Mouse (Mus musculus) cerebellum, adult 2 months (tissue): Measurements from ENCODE around the gene Gucy1b2. TPM values are rescaled to one million over a fixed set of nuclear protein-coding genes. Genes with fewer than 3 reads are reported as not detected.

Experiments
- DNase-seq, 2 experiments: peaks; one replicate each; pipeline ENCODE4 v3.0.0; 2021
- H3K27ac ChIP-seq: fragments of 200-500 bp; 2 replicates; pipeline ENCODE4 v1.5.1; 2012; ENCODE audit warnings: low read length, control low read depth, inconsistent platforms; ENCODE audit not compliant: insufficient read depth
- H3K27me3 ChIP-seq: fragments of 200-500 bp; 2 replicates; pipeline ENCODE4 v1.6.1; 2012; ENCODE audit warnings: inconsistent platforms, mild to moderate bottlenecking, low read length, moderate library complexity; ENCODE audit not compliant: control insufficient read depth, insufficient read depth
- H3K4me1 ChIP-seq: fragments of 200-500 bp; 2 replicates; pipeline ENCODE4 v1.6.1; 2011; ENCODE audit warnings: low read length; ENCODE audit not compliant: control insufficient read depth, insufficient read depth
- H3K4me3 ChIP-seq: fragments of 200-500 bp; replicated peaks from 2 replicates; pipeline ENCODE3; 2011; ENCODE audit warnings: mild to moderate bottlenecking, low read depth, low read length, control low read depth; ENCODE audit not compliant: insufficient read depth
- CTCF ChIP-seq: fragments of 200-500 bp; IDR thresholded peaks from 2 replicates; pipeline ENCODE4 v1.5.1; 2011; ENCODE audit warnings: low read depth, mild to moderate bottlenecking, control low read depth, low read length, moderate library complexity, borderline replicate concordance; ENCODE audit not compliant: insufficient read depth
- POLR2A ChIP-seq: fragments of 200-500 bp; IDR thresholded peaks from 2 replicates; pipeline ENCODE4 v1.6.1; 2011; ENCODE audit warnings: low read length, control low read depth, borderline replicate concordance; ENCODE audit not compliant: insufficient read depth
- WGBS: fragments of 180-500 bp; shearing (Covaris S2); methylation state at CpG from one replicate; pipeline ENCODE4 v1.1.7; 2018; 5-methylcytosine and 5-hydroxymethylcytosine counted together
- polyA plus RNA-seq: library from polyadenylated mRNA; depleted of rRNA; stranded (reverse); fragments of >200 nt; gene quantifications from 2 replicates; pipeline ENCODE4 v1.2.3, GENCODE M21; 2012

Gene Gucy1b2
- polyA plus RNA-seq, 1 experiment: 0.11 TPM

- WGBS: 44% methylated on average over 9 of the region's 9 CpGs
- H3K4me1 ChIP-seq: no peaks in the 10 kb centered on the region
- no peak for TF ChIP-seq CTCF
- no peak for TF ChIP-seq POLR2A
- H3K27me3 ChIP-seq: no peaks in the 10 kb centered on the region
- no peak for DNase-seq
- H3K27ac ChIP-seq: no peak overlapping the region
- H3K4me3 ChIP-seq: no peak overlapping the region
These were observed 1.1 kb downstream of the Gucy1b2 start for GRCm38 (mm10) chr14:62454760-62455569.

DNA sequence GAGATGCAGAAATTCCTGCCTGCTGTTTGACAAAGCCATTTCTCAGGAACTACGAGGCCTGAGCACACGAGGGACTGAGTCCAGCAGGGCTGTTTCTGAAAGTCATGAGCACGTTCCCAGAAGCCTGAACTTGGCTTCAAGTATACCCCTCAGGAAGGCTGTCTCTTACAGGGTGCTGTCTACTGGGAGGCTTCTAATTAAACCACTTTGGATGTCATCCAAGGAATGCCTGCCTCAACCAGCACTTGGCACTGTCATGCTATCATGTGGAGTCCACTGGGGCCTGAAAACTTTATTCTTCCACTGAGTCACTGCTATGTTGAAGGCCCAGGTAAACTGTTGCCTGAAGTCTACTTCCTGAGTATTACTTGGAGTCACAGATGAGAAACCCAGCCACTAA is 2.0 kb downstream of the Gucy1b2 start:
- Histone ChIP-seq H3K27ac (no peak overlapping the region), H3K4me3 (no peak overlapping the region), H3K27me3 (no peaks in the 10 kb centered on the region), H3K4me1 (no peaks in the 10 kb centered on the region)
- TF ChIP-seq CTCF: no peak
- no peak for TF ChIP-seq POLR2A
- 45% methylated on average over 3 of the region's 3 CpGs for WGBS
- DNase-seq: no peak

DNA sequence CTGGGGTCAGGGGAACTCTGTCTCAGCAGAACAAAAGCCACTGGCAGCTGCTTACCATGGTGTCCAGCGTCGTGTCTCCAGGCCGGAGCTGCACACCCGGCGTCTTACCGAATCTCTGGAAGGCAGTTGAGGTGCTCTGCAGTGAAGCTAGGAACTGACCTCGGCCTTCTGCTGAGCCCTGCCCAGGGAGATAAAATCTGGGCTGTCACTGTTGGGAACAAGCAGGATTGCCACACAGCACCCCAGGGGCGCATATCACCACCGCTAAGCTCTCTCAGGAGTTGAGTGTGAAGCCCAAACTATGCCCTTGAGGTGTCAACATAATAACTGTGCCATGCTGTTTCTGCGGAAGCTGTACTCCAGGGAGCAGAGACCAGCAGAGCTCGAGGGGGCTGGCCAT is 2.8 kb downstream of the Gucy1b2 start:
- WGBS: 83% methylated on average over 11 of the region's 11 CpGs

DNA sequence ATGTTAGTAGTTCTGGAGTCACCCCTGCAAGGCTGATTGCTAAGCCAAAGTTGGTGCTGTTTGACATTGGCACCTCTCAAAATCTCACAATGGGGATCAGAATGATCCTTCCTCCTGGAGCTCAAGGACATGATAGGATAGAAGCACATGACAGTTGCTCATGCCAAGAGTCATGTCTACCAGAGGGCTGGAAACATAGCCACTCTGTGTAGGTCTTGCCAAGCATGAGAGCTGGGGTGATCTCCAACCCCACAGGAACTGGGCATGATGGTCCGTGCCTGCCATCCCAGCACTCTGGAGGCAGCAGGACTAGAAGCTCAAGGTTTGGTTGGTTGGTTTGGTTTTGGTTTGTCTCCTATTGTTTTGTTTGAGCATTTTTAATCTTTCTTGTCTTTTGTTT is 5.4 kb downstream of the Gucy1b2 start:
- TF ChIP-seq CTCF (no peak), POLR2A (no peak)

More for the DNA sequence above, 2.8 kb downstream of the Gucy1b2 start:
- TF ChIP-seq CTCF: no peak
- no peak for TF ChIP-seq POLR2A
- no peaks in the 10 kb centered on the region for H3K27me3 ChIP-seq
- no peak for DNase-seq
- H3K4me1 ChIP-seq: no peaks in the 10 kb centered on the region
- H3K27ac ChIP-seq: no peak overlapping the region
- no peak overlapping the region for H3K4me3 ChIP-seq

GRCm38 (mm10) chr14:62447214-62447548 is 8.9 kb downstream of the Gucy1b2 start:
- TF ChIP-seq CTCF (no peak), POLR2A (no peak)
- no peaks in the 10 kb centered on the region for H3K27me3 ChIP-seq
- no peak for DNase-seq
- no peak overlapping the region for H3K4me3 ChIP-seq
- H3K27ac ChIP-seq: no peak overlapping the region
- 32% methylated on average over 3 of the region's 3 CpGs for WGBS
- H3K4me1 ChIP-seq: no peaks in the 10 kb centered on the region

More for the DNA sequence above, 5.4 kb downstream of the Gucy1b2 start:
- Histone ChIP-seq H3K4me3 (no peak overlapping the region), H3K4me1 (no peaks in the 10 kb centered on the region), H3K27me3 (no peaks in the 10 kb centered on the region), H3K27ac (no peak overlapping the region)
- DNase-seq: no peak
- 25% methylated on average over 1 of the region's 1 CpGs for WGBS

DNA sequence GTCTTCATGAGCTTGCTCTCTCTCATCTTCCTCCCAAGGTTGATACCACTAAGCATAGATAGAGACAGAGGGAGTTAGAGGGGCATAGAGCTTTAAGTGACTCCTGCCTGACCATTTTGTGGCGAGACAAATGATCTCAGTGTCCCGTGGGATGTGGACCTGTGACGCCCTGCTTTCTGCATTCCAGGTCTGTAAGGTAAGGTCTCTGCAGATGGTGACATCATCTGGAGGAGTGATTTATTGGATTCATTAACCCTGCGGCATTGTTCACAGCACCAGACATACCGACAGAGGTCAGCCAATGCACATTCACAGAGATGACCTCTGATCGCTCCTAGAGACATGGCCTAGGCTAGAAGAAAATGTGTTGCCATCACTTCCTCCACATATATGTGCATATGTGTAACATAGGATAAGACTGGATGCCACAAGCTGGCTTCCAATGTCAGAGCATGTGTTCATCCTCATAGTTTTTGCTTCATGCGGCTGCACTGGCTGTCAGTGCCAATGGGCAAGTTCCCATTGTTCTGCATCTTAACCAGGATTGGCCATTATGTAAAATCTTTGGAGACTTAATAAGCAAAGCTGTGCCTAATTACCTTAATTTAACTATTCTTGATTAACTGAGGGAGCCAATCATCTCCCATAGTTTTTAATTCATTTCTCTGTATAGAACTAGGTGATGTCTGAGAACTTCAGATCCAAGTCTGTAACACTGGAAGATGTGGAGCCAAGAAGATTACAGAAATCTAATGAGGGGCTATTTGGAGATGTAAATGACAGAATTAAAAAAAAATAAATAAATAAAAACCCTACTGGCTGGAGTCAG is 9.5 kb downstream of the Gucy1b2 start:
- Histone ChIP-seq H3K27me3 (no peaks in the 10 kb centered on the region), H3K4me1 (no peaks in the 10 kb centered on the region), H3K27ac (no peak overlapping the region), H3K4me3 (no peak overlapping the region)
- 69% methylated on average over 7 of the region's 7 CpGs for WGBS
- TF ChIP-seq CTCF (no peak), POLR2A (no peak)
- no peak for DNase-seq

DNA sequence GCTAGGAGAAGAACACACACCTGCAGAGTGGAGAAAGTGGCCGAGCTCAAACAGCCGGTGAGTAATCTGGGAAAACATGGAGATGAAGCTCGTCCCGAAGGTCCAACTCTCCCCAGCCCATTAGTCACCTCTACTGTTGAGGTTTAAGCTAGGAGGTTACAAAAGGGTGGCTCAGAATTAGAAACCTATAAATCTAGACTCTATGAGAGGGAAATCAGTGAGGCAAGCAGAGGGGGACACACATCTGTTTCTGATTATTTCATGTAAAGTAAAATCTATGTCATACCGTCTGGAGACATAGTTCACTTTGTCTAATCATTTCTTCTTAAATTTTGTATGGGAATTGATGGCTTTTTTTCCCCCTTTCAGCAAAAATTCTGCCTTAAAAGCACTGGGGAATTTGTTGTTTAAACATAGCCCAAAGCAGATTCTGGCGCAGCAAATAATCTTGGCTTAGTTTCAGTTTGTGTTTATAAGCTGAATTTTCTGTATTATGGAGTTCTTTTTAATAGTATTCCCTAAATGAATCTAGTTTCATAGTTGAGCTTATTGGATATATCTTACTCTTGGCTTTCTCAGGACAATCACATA is 12.2 kb downstream of the Gucy1b2 start:
- TF ChIP-seq CTCF (no peak), POLR2A (no peak)
- no peak overlapping the region for H3K4me3 ChIP-seq
- no peak overlapping the region for H3K27ac ChIP-seq
- H3K4me1 ChIP-seq: no peaks in the 10 kb centered on the region
- WGBS: 88% methylated on average over 6 of the region's 6 CpGs
- no peaks in the 10 kb centered on the region for H3K27me3 ChIP-seq
- no peak for DNase-seq

GRCm38 (mm10) chr14:62442971-62443370 is 13.1 kb downstream of the Gucy1b2 start:
- 25% methylated on average over 1 of the region's 1 CpGs for WGBS
- Histone ChIP-seq H3K4me1 (no peaks in the 10 kb centered on the region), H3K27ac (no peak overlapping the region), H3K4me3 (no peak overlapping the region), H3K27me3 (no peaks in the 10 kb centered on the region)
- DNase-seq: no peak
- TF ChIP-seq CTCF (no peak), POLR2A (no peak)
